In genomic region chr12:84362872-84363271, GRCm38 (mm10) we compare ENCODE assay signal across 9 mouse cellular contexts. TPM values are rescaled to one million over a fixed set of nuclear protein-coding genes. Genes with fewer than 3 reads are reported as not detected.
DNase-seq lines count a peak whose midpoint lies in the region; ATAC-seq and TF ChIP-seq lines count a peak whose summit lies in the region.
"Had no signal": no experiment of that assay in that cellular context is flagged by ENCODE, and none has a peak within 500 bp of the region (broad histone marks: within the 10 kb centered on the region; RNA-seq: fewer than 3 reads in every experiment).

No protein-coding gene starts in this region.

- no peak for TF ChIP-seq CTCF in bone marrow macrophage, adult 2 months (IDR thresholded peaks at IDR 0.05; ENCODE audit: low read depth, low read length)

- peaks cover 36% of the 10 kb centered on the region for H3K4me1 ChIP-seq in heart, embryonic 16.5 days (ENCODE audit: control insufficient read depth, insufficient read depth, low read length)
- peaks cover 7% of the 10 kb centered on the region for H3K4me1 ChIP-seq in bone marrow macrophage, adult 2 months (ENCODE audit: control insufficient read depth, insufficient read depth, low read length)
- H3K4me1 ChIP-seq in hindbrain, embryonic 14.5 days (replicated peaks; ENCODE audit: control insufficient read depth, insufficient read depth, low read length), result peaks cover 18% of the 10 kb centered on the region
- peaks cover 15% of the 10 kb centered on the region for H3K4me1 ChIP-seq in midbrain, embryonic 14.5 days (ENCODE audit: control insufficient read depth, insufficient read depth, low read length)

- no peak for DNase-seq in heart, postnatal 4 days
- no peak for DNase-seq in hindbrain, embryonic 14.5 days (ENCODE audit: low spot score)
- DNase-seq in midbrain, embryonic 14.5 days, result no peak
- no peak for DNase-seq in right cerebral cortex, postnatal 25 days

- peak overlapping the region; percentile 89 for H3K4me3 ChIP-seq in heart, embryonic 16.5 days (ENCODE audit: low read length)
- H3K4me3 ChIP-seq in bone marrow macrophage, adult 2 months (ENCODE audit: insufficient read depth, low read length), result 0 out of 2 replicates have a peak overlapping the region, but pooled peaks have one; percentile 9
- peak overlapping the region; percentile 75 for H3K4me3 ChIP-seq in hindbrain, embryonic 14.5 days (replicated peaks; ENCODE audit: low read length)
- H3K4me3 ChIP-seq in midbrain, embryonic 14.5 days (replicated peaks; ENCODE audit: low read depth, low read length), result peak overlapping the region; percentile 99

- H3K27me3 ChIP-seq in heart, embryonic 16.5 days (ENCODE audit: control insufficient read depth, insufficient read depth, low read length), result no peaks in the 10 kb centered on the region
- no peaks in the 10 kb centered on the region for H3K27me3 ChIP-seq in hindbrain, embryonic 14.5 days (ENCODE audit: control insufficient read depth, insufficient read depth, low read length)
- H3K27me3 ChIP-seq in midbrain, embryonic 14.5 days (ENCODE audit: control insufficient read depth, insufficient read depth, low read length), result no peaks in the 10 kb centered on the region
- H3K27me3 ChIP-seq: Patski had no signal

- no peaks in the 10 kb centered on the region for H3K9me3 ChIP-seq in heart, embryonic 16.5 days (replicated peaks; ENCODE audit: control insufficient read depth, low read length)
- no peaks in the 10 kb centered on the region for H3K9me3 ChIP-seq in hindbrain, embryonic 14.5 days (ENCODE audit: control insufficient read depth, low read length)
- H3K9me3 ChIP-seq in midbrain, embryonic 14.5 days (ENCODE audit: control insufficient read depth, low read length), result no peaks in the 10 kb centered on the region

- H3K4me2 ChIP-seq in heart, embryonic 16.5 days (ENCODE audit: low read depth, low read length), result peak overlapping the region; percentile 89
- peak overlapping the region; percentile 67 for H3K4me2 ChIP-seq in hindbrain, embryonic 14.5 days (replicated peaks)
- peak overlapping the region; percentile 89 for H3K4me2 ChIP-seq in midbrain, embryonic 14.5 days (ENCODE audit: low read length)

- ATAC-seq in heart, embryonic 16.5 days (replicated peaks; ENCODE audit: extremely low read depth, insufficient read depth, low FRiP score), result no peak
- ATAC-seq in hindbrain, embryonic 14.5 days (ENCODE audit: low FRiP score), result no peak
- no peak for ATAC-seq in midbrain, embryonic 14.5 days (ENCODE audit: low FRiP score, low TSS enrichment)
- ATAC-seq in inflammation-experienced regulatory T-cells, adult 6 months, result no peak
- ATAC-seq in granulocyte monocyte progenitor cell, adult 5-6 weeks (replicated peaks; ENCODE audit: poor library complexity, severe bottlenecking), result no peak

- H3K9ac ChIP-seq in heart, embryonic 16.5 days (ENCODE audit: low read length), result peak overlapping the region; percentile 17; the same call in 1 of the 2 replicates
- H3K9ac ChIP-seq in hindbrain, embryonic 14.5 days, result peak overlapping the region; percentile 82; the same call in 1 of the 2 replicates
- H3K9ac ChIP-seq in midbrain, embryonic 14.5 days (replicated peaks; ENCODE audit: low read length), result no peak overlapping the region

- 0 out of 2 replicates have a peak, but pooled peaks cover 2% of the 10 kb centered on the region for H3K36me3 ChIP-seq in heart, embryonic 16.5 days (ENCODE audit: control insufficient read depth, insufficient read depth)
- H3K36me3 ChIP-seq in hindbrain, embryonic 14.5 days (replicated peaks; ENCODE audit: control insufficient read depth, insufficient read depth), result peaks cover 13% of the 10 kb centered on the region
- H3K36me3 ChIP-seq in midbrain, embryonic 14.5 days (ENCODE audit: control insufficient read depth, insufficient read depth, low read length), result peaks cover 12% of the 10 kb centered on the region

- no peak for TF ChIP-seq POLR2A in bone marrow macrophage, adult 2 months (IDR thresholded peaks at IDR 0.05; ENCODE audit: borderline replicate concordance, low read depth, low read length)

- no peak overlapping the region for H3K27ac ChIP-seq in heart, embryonic 16.5 days (ENCODE audit: low read length)
- no peak overlapping the region for H3K27ac ChIP-seq in bone marrow macrophage, adult 2 months (ENCODE audit: insufficient read depth, low read depth, low read length)
- H3K27ac ChIP-seq in hindbrain, embryonic 14.5 days, result no peak overlapping the region
- no peak overlapping the region for H3K27ac ChIP-seq in midbrain, embryonic 14.5 days (replicated peaks; ENCODE audit: low read depth, low read length)

- 35% methylated on average over 2 of the region's 2 CpGs for WGBS in heart, embryonic 16.5 days
- 74% methylated on average over 2 of the region's 2 CpGs for WGBS in hindbrain, embryonic 14.5 days
- WGBS in midbrain, embryonic 14.5 days, result 78% methylated on average over 2 of the region's 2 CpGs

RNA-seq across cellular contexts. Expression of gene Fam161b, which starts 1.2 kb away (rescaled TPM):
- polyA plus RNA-seq in heart, embryonic 16.5 days (2015; fragmentation: Nextera tagmentation; extraction: Ambion mirVana), result 8.1 and 8.2 TPM in 2 replicates
- total RNA-seq in heart, postnatal 4 days (2021), result 1 to 10 TPM; 4.0 to 4.3 TPM
- polyA plus RNA-seq in bone marrow macrophage, adult 2 months (2012; ENCODE audit: insufficient read depth, insufficient read length, missing spikeins), result 0.64 TPM in 2 replicates
- 15.3 and 16.0 TPM in 2 replicates for polyA plus RNA-seq in hindbrain, embryonic 14.5 days (2014; fragmentation: Nextera tagmentation; extraction: Ambion mirVana)
- 15.9 TPM in 2 replicates for polyA plus RNA-seq in midbrain, embryonic 14.5 days (2014; fragmentation: Nextera tagmentation; extraction: Ambion mirVana)
- 1 to 10 TPM in 1 of 3 experiments, under 1 TPM in 2; 0.30 to 1.3 (median 0.43) TPM for polyA plus RNA-seq in inflammation-experienced regulatory T-cells, adult 6 months (2017; shearing (Covaris generic))
- total RNA-seq in granulocyte monocyte progenitor cell, adult 5-6 weeks (2014; fragmentation: Nextera tagmentation), result not detected in 2 replicates
- total RNA-seq in granulocyte monocyte progenitor cell, adult 5-6 weeks (2017), result 0.10 TPM in 1 of 2 replicates, not detected in the other

RNA-seq across cellular contexts. Expression of gene Coq6, which starts 1.4 kb away (rescaled TPM):
- polyA plus RNA-seq in heart, embryonic 16.5 days (2015; fragmentation: Nextera tagmentation; extraction: Ambion mirVana), result 94.2 and 95.2 TPM in 2 replicates
- 10 to 100 TPM; 91.6 to 94.9 TPM for total RNA-seq in heart, postnatal 4 days (2021)
- polyA plus RNA-seq in bone marrow macrophage, adult 2 months (2012; ENCODE audit: insufficient read depth, insufficient read length, missing spikeins), result 7.1 and 10.5 TPM in 2 replicates
- 40.1 and 41.5 TPM in 2 replicates for polyA plus RNA-seq in hindbrain, embryonic 14.5 days (2014; fragmentation: Nextera tagmentation; extraction: Ambion mirVana)
- 46.9 and 47.9 TPM in 2 replicates for polyA plus RNA-seq in midbrain, embryonic 14.5 days (2014; fragmentation: Nextera tagmentation; extraction: Ambion mirVana)
- polyA plus RNA-seq in inflammation-experienced regulatory T-cells, adult 6 months (2017; shearing (Covaris generic)), result 10 to 100 TPM; 18.4 to 22.7 (median 19.4) TPM
- 21.1 and 25.4 TPM in 2 replicates for total RNA-seq in granulocyte monocyte progenitor cell, adult 5-6 weeks (2014; fragmentation: Nextera tagmentation)
- total RNA-seq in granulocyte monocyte progenitor cell, adult 5-6 weeks (2017), result 11.0 and 13.8 TPM in 2 replicates

RNA-seq across cellular contexts. Expression of gene Entpd5, which starts 46.0 kb away (rescaled TPM):
- polyA plus RNA-seq in heart, embryonic 16.5 days (2015; fragmentation: Nextera tagmentation; extraction: Ambion mirVana), result 37.1 and 38.9 TPM in 2 replicates
- 10 to 100 TPM; 45.8 to 46.0 TPM for total RNA-seq in heart, postnatal 4 days (2021)
- 14.2 and 18.7 TPM in 2 replicates for polyA plus RNA-seq in bone marrow macrophage, adult 2 months (2012; ENCODE audit: insufficient read depth, insufficient read length, missing spikeins)
- 11.3 and 13.6 TPM in 2 replicates for polyA plus RNA-seq in hindbrain, embryonic 14.5 days (2014; fragmentation: Nextera tagmentation; extraction: Ambion mirVana)
- 6.4 and 12.1 TPM in 2 replicates for polyA plus RNA-seq in midbrain, embryonic 14.5 days (2014; fragmentation: Nextera tagmentation; extraction: Ambion mirVana)
- polyA plus RNA-seq in inflammation-experienced regulatory T-cells, adult 6 months (2017; shearing (Covaris generic)), result 10 to 100 TPM; 22.4 to 28.4 (median 24.5) TPM
- 20.8 and 34.2 TPM in 2 replicates for total RNA-seq in granulocyte monocyte progenitor cell, adult 5-6 weeks (2014; fragmentation: Nextera tagmentation)
- total RNA-seq in granulocyte monocyte progenitor cell, adult 5-6 weeks (2017), result 14.0 and 30.8 TPM in 2 replicates

RNA-seq across cellular contexts. Expression of gene Bbof1, which starts 46.0 kb away (rescaled TPM):
- 2.5 and 2.6 TPM in 2 replicates for polyA plus RNA-seq in heart, embryonic 16.5 days (2015; fragmentation: Nextera tagmentation; extraction: Ambion mirVana)
- total RNA-seq in heart, postnatal 4 days (2021), result 1 to 10 TPM; 2.5 to 3.0 TPM
- polyA plus RNA-seq in bone marrow macrophage, adult 2 months (2012; ENCODE audit: insufficient read depth, insufficient read length, missing spikeins), result 0.90 and 1.2 TPM in 2 replicates
- 2.6 and 3.0 TPM in 2 replicates for polyA plus RNA-seq in hindbrain, embryonic 14.5 days (2014; fragmentation: Nextera tagmentation; extraction: Ambion mirVana)
- 2.8 and 3.4 TPM in 2 replicates for polyA plus RNA-seq in midbrain, embryonic 14.5 days (2014; fragmentation: Nextera tagmentation; extraction: Ambion mirVana)
- polyA plus RNA-seq in inflammation-experienced regulatory T-cells, adult 6 months (2017; shearing (Covaris generic)), result under 1 TPM; 0.30 to 0.69 (median 0.60) TPM
- total RNA-seq in granulocyte monocyte progenitor cell, adult 5-6 weeks (2014; fragmentation: Nextera tagmentation), result 3.4 TPM in 1 of 2 replicates, not detected in the other
- total RNA-seq in granulocyte monocyte progenitor cell, adult 5-6 weeks (2017), result 1.8 and 5.4 TPM in 2 replicates

RNA-seq across cellular contexts. Expression of gene Zfp410, which starts 46.2 kb away (rescaled TPM):
- 54.0 and 54.5 TPM in 2 replicates for polyA plus RNA-seq in heart, embryonic 16.5 days (2015; fragmentation: Nextera tagmentation; extraction: Ambion mirVana)
- total RNA-seq in heart, postnatal 4 days (2021), result 10 to 100 TPM; 37.3 to 38.1 TPM
- polyA plus RNA-seq in bone marrow macrophage, adult 2 months (2012; ENCODE audit: insufficient read depth, insufficient read length, missing spikeins), result 26.3 and 27.3 TPM in 2 replicates
- polyA plus RNA-seq in hindbrain, embryonic 14.5 days (2014; fragmentation: Nextera tagmentation; extraction: Ambion mirVana), result 62.5 and 67.6 TPM in 2 replicates
- 62.9 and 79.8 TPM in 2 replicates for polyA plus RNA-seq in midbrain, embryonic 14.5 days (2014; fragmentation: Nextera tagmentation; extraction: Ambion mirVana)
- 10 to 100 TPM; 48.6 to 67.0 (median 55.4) TPM for polyA plus RNA-seq in inflammation-experienced regulatory T-cells, adult 6 months (2017; shearing (Covaris generic))
- total RNA-seq in granulocyte monocyte progenitor cell, adult 5-6 weeks (2014; fragmentation: Nextera tagmentation), result 42.8 and 70.5 TPM in 2 replicates
- 32.1 and 54.0 TPM in 2 replicates for total RNA-seq in granulocyte monocyte progenitor cell, adult 5-6 weeks (2017)

Comparison
In these comparisons a context has a peak if more than half of its experiments do, and no peak if none do; other contexts are left out.
1. H3K4me3 ChIP-seq: peak in every context shown above with its lines; median percentile 99 in midbrain, embryonic 14.5 days; 89 in heart, embryonic 16.5 days; 75 in hindbrain, embryonic 14.5 days; 9 in bone marrow macrophage, adult 2 months.